Mouse (Mus musculus) small intestine, adult 2 months (tissue): ENCODE measurements at regions not wholly inside any gene's neighbourhood (a gene's known extent, or its start where the extent isn't known, plus 50 kb on each side); places are given as distances from the start of the nearest gene placed in this dataset.

Source experiments
- CTCF ChIP-seq: fragments of 200-500 bp; IDR thresholded peaks from 2 replicates; pipeline ENCODE4 v1.5.1; 2012; ENCODE audit warnings: low read depth, mild to moderate bottlenecking, control low read depth, inconsistent platforms, low read length, moderate library complexity, mixed read lengths; ENCODE audit not compliant: insufficient replicate concordance, insufficient read length; ENCODE audit errors: extremely low read depth
- POLR2A ChIP-seq: fragments of 200-500 bp; IDR thresholded peaks from 2 replicates; pipeline ENCODE4 v1.6.1; 2012; ENCODE audit warnings: low read depth, mild to moderate bottlenecking, control low read depth, inconsistent platforms, low read length, moderate library complexity

- TF ChIP-seq POLR2A, result no peak
- TF ChIP-seq CTCF, result no peak
These were observed 179.3 kb upstream of the BC052040 start for GRCm38 (mm10) chr2:115402246-115402645.
